Mouse (Mus musculus) megakaryocyte, adult 5-6 weeks (primary cell): ENCODE results near the gene Dapk3. TPM values are rescaled to one million over a fixed set of nuclear protein-coding genes. Genes with fewer than 3 reads are reported as not detected.

Source experiments
- ATAC-seq: 2 replicates; pipeline ENCODE4 v1.8.0; 2016; ENCODE audit warnings: mild to moderate bottlenecking, inconsistent platforms; ENCODE audit not compliant: poor library complexity, severe bottlenecking
- total RNA-seq, 2 experiments: library from RNA; stranded (forward) in 1 of 2; stranded (reverse) in 1 of 2; fragments of 153-499, 151-499 nt in 1 of 2; fragments of 221-1000, 200-1000 nt in 1 of 2; gene quantifications; 2 replicates each; pipeline versions ENCODE4 v1.2.3 to v1.2.4; 2015 to 2017

Gene Dapk3
- total RNA-seq (2015) (9.8 and 12.7 TPM in 2 replicates), total RNA-seq (2017) (27.5 and 36.6 TPM in 2 replicates)

- peak; percentile 94 for ATAC-seq
These were observed at the start of gene Dapk3 for GRCm38 (mm10) chr10:81182336-81183333. Gene Dapk3 (plus strand): TSS chr10:81183005.

GRCm38 (mm10) chr10:81134181-81134587, 48.6 kb upstream of the Dapk3 start:
- peak; percentile 58 for ATAC-seq

GRCm38 (mm10) chr10:81134966-81135681, 47.7 kb upstream of the Dapk3 start, which contains the start of gene Zbtb7a:
Gene Zbtb7a (plus strand): TSS chr10:81135220.
- ATAC-seq: no peak

GRCm38 (mm10) chr10:81135831-81136705, 46.7 kb upstream of the Dapk3 start:
- ATAC-seq: peak; percentile 10

GRCm38 (mm10) chr10:81136706-81137231, 46.0 kb upstream of the Dapk3 start:
- no peak for ATAC-seq

DNA sequence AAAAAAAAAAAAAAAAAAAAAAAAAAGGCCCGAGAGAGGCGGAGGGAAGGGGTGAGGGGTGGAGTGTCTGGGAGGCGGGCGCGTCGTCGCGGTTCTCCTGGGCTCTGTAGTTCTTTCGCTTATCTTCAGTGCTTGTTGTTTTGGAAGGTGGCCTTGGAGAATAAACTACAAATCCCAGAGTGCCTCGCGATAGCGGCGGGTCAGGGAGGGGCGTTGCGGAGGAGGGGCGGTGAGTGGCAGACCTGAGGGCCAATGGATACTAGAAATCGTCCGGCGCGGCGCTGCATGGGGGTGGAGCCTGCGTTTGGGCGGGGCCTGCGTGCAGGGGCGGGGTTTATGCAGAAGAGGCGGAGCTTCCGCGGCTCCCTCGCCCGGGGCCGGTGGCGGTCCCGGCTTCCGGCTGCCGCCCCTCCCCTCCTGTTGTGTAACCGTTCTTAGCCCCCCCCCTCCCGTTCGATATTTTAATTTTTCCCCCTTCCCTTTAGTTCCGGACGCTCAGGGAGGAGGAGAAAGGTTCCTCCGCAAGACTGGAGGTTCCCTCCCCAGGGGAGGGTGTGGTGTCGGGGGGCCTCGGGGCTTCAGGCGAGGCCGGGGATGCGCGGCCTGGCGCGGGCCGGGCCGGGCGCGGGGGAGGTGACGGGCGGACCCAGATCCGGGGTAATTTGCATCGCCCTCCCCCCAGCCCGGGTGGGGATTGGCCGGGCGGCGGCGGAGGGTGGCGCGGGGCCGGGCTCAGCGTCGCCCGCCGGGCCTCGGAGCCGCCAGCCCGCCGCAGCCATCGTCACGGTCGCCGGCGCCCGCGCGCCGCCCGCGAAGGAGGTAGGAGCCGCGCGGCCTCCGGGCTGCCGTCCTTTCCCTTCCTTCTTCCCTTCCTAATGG, 45.3 kb upstream of the Dapk3 start:
- ATAC-seq: peak; percentile 70

DNA sequence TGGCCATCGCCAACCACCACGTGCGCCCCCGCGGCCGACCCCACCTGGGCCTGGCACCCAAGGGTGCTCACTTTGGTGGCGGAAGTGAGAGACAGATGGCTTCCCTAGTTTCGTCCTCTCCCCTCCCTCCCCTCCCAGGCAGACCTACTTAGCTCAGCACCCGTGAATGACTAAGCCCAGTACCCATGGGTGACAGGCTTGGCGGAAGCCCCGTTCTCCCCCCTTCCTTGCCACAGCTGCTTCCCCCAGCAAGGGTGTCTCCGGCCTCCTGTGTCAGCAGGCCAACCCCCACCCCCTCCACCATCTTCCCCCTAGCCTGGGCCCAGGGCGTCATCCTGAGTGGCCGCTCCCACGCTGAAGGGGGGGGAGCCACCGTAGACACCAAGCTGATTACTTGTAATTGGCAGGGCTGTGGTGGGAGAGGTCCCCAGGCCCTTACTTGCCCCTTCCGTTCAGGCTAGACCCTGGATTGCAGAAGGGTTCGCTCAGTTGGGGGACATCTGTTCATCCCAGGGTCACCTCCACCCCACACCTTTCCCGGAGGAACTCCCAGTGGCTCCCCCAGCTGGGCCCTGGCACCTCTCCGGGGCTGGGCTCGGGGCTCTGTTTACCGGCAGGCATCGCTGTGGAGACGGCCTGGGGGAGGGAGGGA, 44.5 kb upstream of the Dapk3 start:
- ATAC-seq: peak; percentile 6

DNA sequence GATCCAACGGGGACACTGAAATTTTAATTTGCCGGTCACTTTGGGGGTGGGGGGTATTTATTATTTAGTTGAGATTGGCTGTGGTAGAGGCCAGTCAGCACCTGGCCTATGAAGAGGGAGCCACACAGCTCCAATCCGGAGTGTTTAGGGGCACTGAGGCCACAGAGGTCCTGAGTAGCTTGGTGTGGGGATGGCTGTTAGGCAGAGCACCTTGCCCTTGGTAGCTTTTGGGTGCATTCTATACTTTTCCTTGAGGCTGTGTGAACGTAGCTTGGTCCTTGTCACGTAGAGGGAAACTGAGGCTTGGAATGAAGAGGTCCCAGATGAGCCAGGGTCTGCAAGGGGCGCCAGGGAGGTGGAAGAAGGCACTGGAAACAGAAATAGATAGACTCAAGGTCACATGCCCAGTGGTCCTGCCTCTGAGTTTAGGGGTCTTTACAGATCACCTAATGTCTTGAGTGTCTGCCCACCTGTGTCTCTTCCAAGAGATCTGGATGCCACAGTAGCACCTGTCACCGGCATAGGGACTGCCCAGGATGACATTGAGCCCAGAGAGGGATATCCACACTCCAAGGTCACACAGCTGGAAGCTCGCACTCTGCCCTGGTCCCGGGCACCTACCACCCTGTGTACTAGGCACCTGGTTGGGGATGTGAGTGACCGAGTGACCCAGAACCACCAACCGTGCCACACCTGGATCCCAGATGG, 43.8 kb upstream of the Dapk3 start:
- ATAC-seq: no peak

DNA sequence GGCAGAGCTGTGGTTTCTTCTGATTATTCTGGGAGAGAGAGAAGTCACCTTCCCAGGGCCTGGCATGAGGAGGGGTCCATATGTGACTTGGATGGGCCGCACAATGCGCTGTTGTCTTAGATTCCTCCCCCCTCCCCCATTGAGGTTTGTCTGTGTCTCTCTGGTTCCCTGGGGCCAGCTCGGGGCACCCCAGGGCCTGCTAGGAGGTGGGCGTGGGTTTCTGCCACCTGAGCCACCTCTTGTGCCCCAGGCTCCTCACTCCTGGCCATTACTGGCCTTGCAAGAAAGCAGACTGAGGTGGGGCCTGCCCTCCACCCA, 43.3 kb upstream of the Dapk3 start:
- ATAC-seq: no peak

DNA sequence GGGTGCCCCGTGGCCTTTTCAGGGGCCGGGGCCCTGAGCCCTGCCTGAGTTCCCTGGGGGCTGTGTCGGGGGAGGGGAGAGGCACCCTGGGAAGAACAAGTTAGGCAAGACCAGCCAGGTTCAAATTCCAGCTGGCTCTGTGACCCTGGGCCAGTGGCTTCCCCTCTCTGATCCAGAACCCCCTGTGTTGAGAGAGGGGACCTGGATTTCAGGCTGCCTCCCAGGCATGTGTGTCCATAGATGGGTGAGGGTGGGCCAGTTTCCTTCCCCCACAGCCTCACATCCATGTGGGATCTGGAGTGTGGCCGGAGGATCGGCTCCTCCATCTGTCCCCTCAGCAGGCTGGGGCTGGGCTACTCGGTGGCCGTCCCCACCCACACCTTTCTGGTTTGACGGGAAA, 42.8 kb upstream of the Dapk3 start:
- no peak for ATAC-seq

DNA sequence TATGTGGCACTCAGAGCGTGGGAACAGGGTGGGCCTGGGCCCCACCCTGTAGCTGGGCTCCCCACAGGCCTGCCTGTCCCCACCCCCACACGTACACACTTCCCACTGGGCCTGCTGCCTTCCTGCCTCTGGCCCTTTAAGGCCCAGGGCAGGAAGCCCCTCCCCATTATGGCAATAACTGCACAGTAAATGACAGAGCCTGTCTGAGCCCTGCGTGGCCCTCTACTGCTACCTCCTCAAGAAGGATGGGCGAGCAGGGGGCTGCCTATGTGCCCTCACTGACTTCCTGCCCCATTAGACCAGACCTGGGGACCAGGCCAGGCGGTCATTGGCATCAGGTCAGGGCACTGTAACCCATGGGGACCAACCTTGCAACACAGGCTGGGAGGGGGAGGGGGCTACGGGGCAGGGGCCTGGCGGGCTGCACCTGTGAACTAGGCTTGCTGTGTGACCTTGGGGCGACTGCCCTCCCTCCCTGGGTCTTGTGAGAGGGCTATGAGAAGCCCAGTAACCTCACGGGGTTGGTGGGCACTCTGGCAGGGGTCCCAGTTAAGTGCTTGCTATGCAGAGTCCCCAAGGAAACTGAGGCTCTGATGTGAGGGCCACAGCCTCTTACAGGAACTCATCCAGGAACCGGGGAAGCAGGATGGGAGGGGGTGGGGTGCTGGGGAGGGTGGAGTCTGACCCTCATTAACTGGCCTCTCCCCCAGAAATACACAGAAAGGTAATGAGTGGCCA, 41.9 kb upstream of the Dapk3 start:
- ATAC-seq: no peak

GRCm38 (mm10) chr10:81141455-81142210, 41.2 kb upstream of the Dapk3 start:
- no peak for ATAC-seq

DNA sequence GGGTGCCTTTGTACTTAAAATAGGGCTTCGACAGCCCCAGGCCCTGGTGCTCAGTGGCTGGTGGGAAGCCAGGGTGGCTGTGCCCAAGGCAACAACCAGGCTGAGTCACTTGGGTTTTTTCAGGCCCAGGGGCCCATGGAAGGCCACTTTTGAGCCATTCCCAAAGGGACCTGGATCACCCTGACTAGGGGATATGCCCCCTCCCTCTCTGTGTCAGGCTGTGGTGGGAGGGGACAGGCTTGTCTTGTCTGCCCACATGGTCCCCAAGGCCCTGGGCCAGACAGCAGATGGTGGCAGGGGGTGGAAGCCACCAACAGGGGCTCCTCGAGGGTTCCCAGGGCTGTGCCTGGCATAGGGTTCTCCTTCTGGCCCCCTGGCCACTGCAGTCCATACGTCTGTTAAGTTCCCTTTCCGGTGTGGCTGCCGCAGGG, 40.2 kb upstream of the Dapk3 start:
- no peak for ATAC-seq

DNA sequence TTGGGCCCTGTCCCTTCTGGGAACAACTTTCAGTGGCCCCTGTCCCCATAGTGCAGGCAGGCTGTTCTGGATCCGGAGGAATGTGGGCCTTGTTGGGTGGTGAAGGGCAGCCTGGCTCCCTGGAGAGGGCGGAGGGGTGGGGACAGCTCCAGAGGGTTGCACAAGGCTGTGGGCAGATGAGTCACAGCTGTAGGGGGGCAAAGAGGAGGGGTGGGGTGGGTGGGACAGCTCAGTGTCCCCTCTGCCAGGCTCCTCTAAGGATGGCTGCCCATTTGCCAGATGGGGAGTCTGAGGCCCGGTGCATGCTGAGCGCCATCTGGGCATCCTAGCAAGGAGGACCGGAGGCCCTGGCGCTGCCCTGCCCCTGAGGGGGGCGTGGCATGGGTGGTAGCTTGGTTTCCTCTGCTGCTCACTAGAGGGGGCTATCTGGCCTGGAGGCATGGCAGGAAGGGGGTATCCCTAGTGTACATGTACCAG, 39.6 kb upstream of the Dapk3 start:
- peak; percentile 29 for ATAC-seq

GRCm38 (mm10) chr10:81143845-81144437, 38.9 kb upstream of the Dapk3 start:
- ATAC-seq: no peak

- no peak for ATAC-seq
These were observed 38.1 kb upstream of the Dapk3 start for GRCm38 (mm10) chr10:81144667-81145066.
